Mouse (Mus musculus) kidney, postnatal 4 days (tissue): ENCODE measurements around the gene Gtf3c4.
A peak's percentile ranks its signal among the peaks of the same experiment; 100 is the strongest.

Source experiments
- DNase-seq, 2 experiments: peaks; one replicate each; pipeline ENCODE4 v3.0.0; 2021; ENCODE audit warnings: mixed read lengths in 2 of 2

Gene Gtf3c4

DNA sequence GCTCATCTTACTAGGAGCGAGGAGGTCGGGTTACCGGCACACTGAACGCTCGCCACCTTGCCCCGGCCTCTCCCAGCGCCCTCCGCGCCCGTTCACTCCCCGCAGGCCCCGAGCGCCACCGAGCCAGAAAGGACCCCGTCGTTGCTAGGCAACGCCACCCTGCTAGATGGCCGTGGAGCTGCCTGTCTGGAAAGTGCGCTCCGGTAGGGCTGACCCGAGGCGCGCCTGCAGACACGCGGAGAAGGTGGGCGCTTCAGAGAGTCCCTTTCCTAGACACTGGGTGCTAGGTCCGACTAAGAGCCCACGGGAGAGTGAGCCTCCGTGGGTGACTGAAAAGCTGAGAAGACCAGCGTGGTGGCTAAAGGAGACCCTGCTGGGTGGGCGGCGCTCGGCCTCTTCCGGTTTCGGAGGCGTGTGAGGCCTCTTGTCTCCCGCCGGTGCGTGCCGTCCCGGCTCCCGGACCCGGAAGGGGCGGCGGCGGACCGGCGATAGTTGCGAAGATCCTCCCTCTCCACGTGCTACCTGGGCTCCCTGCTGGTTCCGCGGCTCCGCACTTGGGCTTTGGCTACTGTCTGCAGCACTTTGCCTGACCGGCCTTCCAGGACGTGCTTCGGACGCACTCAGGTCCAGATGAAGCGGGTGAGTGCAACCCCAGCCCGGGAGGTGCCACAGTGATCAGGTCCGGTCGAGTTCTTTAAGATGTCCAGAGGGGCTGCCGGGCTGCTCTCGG lies at the start of gene Gtf3c4, which contains the start of gene Ddx31:
Gene Gtf3c4, minus strand, starts transcription at position 139 of the 730 bp plus-strand sequence.
Gene Ddx31, plus strand, starts transcription at position 185 of the 730 bp plus-strand sequence.
- peak; percentile 97 to 98 for DNase-seq

DNA sequence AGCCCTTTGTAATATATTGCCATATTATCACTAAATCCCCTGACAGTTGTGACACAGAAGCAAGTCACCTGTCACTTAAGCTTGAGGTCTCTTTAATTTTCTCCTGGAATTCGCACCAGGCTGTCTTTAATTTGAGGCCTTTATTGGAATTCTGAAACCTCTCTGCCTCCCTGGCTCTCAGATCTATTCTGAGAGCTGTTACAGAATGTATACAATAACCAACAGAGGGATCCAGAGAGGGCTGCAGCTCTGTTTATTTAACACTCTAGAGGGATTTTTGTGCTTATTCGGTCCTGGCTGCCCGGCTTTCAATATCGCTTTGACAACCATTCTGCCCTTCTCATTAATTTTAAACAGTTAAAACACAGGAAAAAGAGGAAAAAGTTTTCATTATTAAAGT lies 44.8 kb upstream of the Gtf3c4 start:
- DNase-seq = no peak

DNA sequence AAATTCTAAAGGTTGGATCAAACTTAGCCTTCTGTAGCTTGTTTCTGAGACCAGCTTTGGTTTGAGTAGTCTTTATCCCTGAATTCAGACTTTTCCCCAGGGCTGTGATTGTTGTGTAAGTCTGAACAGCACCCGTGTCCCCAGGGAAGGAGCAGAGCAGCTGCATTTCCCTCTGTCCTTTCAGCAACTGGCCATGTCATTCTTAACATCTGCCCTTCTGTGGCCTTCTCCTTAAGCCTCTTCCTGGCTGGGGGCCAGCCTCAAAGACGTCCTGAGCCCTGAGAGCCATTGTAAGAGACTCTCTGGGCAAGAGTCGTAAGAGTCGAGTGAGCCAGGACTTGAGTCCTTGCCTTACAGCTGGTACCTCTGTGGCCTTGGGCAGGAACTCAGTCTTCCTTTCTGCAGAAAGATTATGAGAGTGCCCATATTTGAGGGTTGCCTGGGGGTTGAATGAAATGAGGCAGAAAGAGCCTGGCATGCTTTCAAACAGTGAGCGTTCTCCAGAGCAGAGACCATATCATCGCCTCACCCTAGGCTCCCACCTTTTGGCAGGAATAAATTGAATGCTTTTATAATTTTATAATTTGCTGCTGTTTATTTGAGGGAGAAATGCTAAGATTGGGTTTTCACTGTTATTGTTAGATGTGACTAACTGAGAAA lies 42.8 kb upstream of the Gtf3c4 start:
- no peak for DNase-seq

DNA sequence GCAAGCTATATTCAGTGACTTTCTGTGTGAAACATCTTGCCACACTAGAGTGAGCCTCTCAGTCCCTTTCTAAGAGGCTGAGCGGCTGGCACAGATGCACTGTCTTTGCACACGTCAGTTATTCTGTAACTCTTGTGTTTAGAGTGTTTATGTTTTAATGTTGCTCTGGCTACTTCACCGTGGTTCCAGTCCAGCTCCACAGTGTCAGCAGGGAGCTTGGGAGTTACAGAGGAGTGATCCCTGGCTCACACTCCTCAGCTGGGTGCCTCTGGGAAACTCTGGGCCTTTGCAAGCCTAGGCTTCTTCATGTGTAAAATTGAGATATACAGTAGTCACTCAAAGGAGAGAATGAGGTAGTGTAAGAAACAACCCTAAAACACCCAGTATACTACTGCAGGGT lies 41.9 kb upstream of the Gtf3c4 start:
- no peak for DNase-seq

DNA sequence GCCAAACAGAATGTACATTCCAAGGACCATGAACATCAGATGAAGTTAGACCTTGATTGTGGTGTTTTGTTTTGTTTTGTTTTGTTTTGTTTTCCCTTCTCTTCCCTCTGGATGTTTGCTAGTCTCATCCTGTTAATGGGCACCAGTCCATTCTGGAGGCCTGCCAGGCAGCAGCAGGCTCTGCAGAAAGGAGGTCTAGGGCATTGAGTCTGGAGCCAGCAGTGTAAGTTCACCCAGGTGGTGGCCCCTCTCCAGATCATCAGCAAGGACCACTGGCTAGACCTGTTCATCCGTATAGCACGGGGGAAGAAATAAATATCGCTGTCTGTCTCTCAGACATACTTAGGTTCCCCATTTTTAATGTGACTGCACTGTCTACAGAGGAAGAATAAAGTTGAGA lies 41.1 kb upstream of the Gtf3c4 start:
- no peak for DNase-seq

DNA sequence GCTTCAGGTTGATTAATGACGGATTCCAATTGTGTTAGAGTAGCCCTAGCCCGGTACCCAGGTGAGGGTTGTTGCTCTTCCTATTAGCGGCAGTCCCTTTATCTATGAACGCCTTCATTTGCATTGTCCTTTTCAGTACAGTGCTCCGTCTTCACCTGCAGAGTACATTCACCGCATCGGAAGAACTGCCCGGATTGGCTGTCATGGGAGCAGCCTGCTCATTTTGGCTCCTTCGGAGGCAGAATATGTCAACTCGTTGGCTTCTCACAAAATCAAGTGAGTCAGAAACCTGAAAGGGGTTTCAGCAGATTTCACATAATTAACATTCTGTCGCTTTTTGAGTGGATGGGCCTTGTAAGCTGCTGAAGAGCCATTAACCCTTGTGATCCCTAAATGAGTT lies 35.4 kb upstream of the Gtf3c4 start:
- no peak for DNase-seq

DNA sequence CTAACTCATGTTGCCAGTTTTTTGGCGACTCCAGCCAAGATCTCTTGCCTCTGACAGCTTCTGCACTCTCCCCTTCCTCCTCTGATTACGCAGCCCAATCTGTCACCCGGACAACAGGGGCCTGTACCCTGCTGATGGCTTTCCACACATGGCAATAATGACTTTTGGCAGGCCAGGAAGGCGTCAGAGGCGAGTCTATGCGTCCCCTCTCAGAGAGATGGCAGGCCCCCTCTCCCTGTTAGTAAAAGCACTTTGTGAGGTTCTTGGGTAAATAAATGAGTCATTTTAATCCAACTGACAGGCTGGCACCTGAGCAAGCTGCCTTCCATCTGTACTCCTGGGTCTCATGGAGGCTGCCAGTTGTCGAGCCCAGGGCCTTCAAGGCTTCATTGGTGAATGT lies 27.3 kb upstream of the Gtf3c4 start:
- no peak for DNase-seq

DNA sequence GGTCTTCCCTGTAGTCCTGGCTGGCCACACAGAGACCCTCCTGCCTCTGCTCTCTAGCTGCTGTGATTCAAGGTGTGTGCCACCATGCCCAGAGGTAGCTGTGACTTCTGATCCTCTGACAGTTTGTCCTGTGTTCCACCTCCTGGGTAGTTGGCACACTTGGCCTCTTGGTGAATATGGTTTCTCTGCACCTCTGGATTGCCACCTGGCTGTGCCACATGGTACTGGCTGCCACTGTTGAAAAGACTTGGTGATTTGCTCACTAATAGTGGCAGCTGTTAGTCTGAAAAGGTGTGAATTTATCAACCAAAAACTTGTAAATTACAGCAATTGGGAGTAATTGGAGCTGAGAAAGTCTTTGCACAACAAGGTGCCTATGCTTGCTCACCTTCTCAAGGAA lies 23.7 kb upstream of the Gtf3c4 start:
- DNase-seq = peak in 1 of 2 experiments; percentile 4

DNA sequence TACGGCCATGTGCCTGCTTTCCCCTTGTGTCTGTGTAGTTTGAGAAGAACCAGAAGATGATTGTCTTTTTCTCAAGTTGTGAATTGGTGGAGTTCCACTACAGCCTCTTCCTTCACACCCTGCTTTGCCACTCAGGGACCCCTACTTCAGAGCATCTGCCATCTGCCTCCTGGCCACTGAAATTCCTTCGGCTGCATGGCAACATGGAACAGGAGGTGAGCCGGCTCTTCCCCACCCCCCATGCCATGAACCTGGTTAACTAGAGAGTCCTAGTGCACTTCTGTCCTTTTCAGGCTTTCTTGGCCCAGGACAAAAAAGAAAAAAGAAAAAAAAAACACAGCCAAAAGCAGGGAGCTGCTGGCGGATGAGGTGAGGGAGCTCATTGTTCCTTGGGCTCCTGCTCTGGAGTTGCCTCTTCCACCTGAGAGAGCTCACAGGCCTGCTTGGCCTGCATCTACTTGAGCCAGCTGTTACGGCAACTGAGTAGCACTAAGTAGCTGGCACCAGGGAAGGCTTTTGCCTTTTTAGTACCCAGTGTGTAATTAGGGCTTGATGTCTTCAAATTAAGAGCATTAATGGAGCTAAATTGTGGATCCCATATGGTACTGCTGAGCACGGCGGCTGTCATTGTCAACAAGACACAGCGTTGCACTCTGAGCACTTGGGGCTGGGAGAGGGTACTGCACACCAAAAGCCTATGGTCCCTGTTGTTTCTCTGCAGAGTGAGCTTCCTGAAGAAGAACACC lies 20.7 kb upstream of the Gtf3c4 start:
- no peak for DNase-seq

DNA sequence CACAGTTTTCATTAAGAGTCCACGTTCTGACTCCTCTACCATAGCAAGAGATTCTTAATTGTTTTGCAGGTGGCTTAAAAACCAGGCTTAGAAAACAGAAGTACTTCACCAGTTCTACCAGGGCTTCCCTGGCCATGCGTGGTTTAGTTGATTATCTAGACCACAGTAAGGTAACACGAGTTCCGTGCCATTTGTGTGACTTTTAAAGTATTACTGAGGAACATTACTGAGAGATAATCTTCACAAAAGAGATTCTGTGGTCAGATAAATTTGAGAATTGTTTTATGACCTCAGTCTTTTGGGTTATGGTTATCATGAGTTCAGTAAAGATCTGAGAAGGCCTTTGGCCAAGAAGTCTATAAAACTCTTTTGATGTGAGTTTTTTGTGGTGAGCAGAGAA lies 19.1 kb upstream of the Gtf3c4 start:
- no peak for DNase-seq

DNA sequence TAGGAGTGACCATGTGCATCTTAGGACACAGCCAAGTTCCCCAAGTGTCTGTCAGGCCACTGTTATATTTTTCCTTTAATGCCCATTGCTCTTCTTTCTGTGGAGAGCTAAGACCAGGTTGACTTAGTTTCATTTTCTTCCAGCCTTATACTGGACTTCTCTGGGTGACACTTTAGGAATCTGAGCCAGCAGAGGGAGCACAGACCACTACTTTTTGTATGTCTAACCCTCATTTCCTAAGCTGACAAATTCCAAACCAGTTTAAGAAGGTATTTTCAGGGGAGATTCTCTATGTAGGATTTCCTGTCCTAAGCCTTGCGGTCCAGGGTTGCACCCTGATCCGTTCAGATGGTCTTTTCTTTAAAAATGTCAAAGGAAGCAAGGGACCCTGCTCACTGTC lies 15.6 kb upstream of the Gtf3c4 start:
- DNase-seq = no peak

DNA sequence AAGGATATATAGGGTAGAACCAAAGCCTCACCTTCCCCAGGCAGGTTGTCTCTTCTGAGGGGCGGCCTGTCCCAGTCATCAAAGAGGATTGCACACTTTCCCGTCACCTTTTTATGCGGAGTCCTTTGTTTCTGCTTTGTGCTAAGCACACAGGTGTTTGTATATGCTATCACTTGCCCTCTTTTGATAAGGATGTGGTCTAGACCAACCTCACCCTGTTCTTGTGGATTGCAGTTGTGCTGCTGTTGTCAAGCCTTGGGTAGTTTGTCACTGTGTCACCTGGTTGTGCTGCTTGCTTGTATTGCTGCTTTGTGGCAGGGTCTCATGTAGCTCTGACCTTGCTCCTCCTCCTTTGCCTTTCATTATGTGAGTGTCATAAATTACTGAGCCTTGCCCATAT lies 12.4 kb upstream of the Gtf3c4 start:
- no peak for DNase-seq

DNA sequence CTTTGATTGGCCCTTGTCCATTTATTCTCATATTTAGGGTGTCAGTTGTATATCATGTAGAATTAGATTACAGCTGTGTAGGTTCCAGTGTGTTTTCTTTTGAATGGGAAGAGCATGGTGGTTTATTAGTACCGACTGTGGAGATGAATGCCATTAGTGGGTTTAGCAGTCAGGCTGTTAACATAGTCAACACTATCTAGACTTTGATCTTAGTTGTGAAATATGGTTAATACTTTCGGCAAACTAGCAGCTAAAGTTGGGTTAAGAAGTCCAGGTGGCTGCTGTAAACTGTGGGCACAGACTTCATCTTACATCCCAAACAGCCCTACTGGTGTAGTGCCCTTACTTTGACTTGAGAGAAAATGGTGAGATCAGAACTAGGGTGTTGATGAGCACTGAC lies 8.7 kb upstream of the Gtf3c4 start:
- DNase-seq = no peak

DNA sequence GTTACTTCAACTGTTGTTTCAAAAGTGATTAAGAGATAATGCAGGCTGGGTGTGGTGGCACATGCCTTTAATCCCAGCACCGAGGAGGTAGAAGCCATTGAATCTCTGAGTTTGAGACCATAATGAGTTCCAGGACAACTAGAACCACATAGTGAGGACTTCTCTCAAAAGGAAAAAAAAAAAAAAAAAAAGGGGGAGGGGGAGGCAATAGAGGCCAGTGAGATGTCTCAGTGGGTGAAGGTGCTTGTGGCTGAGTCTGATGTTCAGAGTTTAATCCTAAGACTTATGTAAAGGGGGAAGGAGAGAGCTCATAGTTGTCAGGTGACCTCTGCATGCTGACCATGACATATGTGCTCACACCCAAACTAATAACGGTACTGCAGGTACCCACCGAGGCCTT lies 1.9 kb upstream of the Gtf3c4 start:
- DNase-seq = no peak

DNA sequence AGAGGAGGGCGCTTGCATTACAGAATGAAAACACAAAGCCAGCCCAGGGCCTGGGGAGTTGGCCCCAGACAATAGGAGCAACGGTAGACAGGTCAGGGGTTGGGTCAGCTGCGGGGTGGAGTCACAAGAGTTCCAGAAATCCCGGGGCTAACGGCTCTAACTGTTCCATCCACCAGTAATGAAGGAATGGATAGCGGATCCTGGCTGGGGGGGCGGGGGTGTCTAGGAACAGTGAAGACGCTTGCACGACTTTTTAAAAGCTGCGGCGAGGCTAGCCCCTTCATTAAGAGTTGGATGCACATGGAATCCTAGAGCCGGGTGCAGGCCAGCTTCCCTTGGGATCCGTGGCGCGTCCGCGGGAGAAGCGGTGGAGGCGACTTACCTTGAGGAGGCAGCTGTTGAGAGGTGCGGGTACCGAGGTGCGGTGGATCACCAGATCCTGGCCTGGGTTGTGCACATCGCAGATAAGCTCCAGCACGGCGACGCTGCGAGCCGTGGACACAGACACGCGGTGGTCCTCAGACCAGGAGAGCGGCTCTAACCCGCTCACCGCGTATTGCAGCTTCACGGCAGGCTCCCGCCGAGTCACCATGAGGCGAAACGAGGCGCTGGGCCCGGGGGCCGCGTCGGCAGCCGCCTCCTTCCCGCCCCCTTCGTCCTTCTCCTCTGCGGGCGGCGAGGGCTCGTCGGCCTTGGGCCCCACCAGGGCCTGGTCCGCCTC lies 499 bp downstream of the Gtf3c4 start:
- DNase-seq = no peak

DNA sequence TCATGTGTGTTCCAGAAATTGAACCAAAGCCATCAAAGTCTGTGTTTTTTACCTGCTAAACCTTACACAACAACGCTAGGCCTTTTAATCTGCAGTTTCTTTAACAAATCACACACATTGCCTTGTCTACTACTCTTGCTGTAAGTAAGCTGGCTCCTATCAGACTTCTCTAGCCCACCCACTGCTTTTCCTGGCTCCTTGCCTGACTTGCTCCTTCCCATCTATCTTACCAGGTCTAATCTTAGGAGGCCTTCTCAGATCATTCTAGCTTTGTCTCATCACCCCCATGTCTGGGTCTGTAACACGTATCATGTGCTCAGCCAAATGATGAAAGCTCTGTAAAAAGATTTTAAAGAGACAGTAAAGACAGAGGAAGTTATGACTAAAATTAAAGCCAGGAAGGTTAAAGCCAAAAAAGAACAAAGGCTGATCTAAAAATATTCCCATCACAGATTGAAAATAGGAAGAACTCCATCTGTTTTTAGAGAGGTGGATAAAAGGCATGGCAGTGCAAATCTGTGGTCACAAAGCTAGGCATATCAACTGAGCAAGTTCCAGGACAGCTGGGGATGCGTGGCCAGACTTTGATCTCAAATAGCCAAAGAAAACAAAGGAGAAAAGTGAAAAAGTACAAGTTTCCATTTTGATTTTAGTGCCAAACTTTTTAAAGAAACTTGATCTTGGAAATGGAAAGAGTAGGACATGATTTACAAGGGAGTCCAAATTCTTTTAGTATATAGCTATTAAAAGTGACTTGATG lies 3.8 kb downstream of the Gtf3c4 start:
- peak; percentile 67 to 76 for DNase-seq

DNA sequence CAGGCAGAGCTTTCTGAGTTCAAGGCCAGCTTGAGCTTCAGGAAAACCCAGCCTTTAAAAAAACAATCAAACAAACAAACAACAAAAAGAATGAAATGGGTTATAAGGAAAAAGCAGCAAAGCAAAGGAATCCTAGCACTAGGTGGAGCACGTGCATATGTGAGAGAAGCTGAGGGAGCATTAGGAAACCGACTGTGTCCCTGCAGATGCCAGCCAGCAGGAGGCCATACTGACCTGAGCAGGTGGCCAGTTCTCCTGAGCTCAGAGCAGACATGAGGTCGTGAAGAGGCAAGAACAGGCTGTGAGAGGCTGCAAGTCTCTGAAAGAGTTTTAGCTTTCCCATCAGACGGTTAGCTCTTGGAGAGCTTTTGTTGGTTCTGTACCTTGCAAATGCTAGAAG lies 10.9 kb downstream of the Gtf3c4 start:
- DNase-seq = peak; percentile 49 to 66

DNA sequence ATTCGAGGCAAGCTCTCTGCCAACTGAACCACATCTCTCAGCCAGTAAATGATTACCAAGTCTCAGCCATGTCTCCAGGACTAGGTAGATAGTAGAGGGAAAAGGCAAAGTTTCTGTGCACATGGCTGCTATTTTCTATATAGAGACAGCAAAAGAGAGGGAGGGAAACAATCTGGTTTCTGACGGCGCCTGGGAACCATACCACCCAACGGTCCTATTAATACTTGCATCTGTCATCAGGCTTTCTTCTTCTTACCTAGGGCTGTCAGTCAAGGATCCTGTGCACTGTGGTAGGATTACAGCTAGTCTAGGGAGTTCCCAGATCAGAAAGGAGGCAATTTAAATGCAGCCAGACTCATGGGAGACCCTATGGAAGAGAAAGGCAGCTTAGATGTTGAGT lies 21.3 kb downstream of the Gtf3c4 start:
- DNase-seq = no peak

DNA sequence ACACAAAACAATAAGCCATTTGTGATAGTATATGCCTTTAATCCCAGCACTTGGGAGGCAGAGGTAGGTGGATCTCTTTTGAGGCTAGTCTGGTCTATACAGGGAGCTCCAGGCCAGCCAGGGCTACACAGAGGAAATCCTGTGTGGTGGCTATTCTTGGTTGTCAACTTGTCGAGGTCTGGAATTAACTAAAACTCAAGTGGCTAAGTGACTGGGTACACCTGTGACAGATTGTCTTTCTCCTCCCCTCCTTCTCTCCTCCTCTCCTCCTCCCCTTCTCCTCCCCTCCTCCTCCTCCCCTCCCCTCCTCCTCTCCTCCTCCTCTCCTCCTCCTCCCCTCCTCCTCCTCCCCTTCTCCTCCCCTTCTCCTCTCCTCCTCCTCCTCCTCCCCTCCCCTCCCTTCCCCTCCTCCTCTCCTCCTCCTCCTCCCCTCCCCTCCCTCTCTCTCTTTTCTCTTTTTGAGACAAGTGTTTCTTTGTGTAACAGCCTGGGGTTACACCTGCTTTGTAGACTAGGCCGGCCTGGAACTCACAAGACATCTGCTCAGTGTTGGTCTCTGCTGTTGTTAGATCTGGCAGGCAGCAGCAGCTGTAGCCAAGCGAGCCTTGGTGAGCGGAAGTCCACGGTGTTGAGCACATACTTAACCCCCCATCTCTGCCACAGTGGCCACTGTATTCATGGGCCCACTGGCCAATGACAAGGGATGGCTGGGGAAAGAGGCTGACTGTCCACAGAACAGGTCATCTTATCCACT lies 29.7 kb downstream of the Gtf3c4 start:
- DNase-seq = no peak

DNA sequence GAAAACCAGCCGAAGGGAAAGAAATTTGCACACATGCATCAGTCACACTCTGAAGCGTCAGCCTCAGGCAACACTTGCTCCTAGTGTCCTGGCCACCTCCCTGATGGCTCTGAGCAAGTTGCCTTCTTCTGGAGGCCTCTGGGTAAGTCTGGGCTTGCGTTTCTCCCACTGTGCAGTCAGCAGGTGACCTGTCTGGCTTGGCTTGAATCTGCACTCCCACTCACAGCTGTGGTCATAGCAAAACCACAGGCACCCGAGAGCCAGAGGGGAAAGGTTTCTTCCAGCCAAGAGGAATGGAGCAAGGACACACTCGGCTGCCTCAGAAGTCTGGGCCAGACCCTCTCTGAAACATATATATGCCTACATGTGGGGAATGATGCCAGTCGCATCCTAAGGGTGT lies 31.3 kb downstream of the Gtf3c4 start:
- DNase-seq = peak in 1 of 2 experiments; percentile 22

DNA sequence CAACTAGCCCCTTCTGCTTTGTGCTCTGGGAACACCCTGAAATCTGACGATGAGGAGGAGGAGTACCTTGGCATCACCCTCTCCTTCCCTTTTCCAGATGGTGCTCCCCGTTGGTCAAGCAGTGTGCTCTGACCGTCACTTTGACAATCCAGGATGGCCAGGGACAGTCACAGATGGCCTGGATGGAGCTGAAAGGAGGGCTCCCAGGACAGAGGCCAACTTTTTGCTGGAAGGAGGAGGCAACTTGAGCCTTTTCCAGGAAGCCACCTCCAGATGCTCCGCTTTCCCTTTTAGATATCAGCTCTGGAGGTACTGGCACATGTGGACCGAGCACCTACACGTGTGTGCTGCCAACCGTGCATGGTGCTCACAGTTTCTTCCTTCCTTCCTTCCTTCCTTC lies 36.8 kb downstream of the Gtf3c4 start:
- DNase-seq = no peak

DNA sequence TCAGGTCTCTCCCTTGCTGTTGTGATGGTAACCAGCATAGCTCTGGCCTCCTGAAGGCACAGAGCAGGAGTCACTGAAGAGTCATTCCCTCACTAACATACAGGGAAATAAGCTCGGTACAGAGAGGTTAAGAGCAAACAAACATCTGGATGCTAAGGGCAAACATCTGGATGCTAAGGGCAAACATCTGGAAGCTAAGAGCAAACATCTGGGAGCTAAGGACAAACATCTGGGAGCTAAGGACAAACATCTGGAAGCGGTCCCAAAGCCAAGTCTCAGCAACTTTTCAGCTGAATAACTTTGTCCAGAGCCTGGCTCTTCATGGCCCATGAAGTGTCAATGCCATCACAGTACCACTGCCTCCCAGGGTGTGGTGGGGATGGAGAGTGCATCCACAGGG lies 40.6 kb downstream of the Gtf3c4 start:
- DNase-seq = no peak
